Mouse (Mus musculus) thymus, postnatal 36 days (tissue): Measurements from ENCODE around the gene Abcb9.

Experiments used
- DNase-seq, 2 experiments: peaks; one replicate each; pipeline ENCODE4 v3.0.0; 2022; ENCODE audit warnings: mixed read lengths in 2 of 2

Abcb9 gene

GRCm38 (mm10) chr5:124095596-124096232 lies at the start of gene Abcb9:
Gene Abcb9, minus strand, starts transcription at chr5:124095798.
- DNase-seq, result peak; percentile 92

DNA sequence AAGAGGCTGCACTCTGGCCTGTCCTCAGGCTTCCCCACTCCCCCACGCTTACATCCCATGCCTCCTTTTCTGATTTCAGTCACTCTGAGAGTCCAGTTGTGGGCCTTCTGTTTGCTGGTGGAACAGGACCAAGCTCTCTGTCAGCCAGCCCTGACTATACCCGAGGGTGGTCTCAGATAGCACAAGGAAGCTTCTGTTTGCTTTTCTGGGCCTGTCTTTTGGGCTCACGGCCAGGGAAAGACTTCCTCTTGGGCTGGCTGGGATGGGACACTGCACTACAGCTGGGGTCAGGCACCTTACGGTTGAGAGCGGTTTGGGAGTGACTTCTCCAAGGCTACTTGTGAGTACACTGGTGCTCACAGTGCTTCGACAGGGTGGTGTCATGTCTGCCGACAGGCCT lies 42.5 kb upstream of the Abcb9 start:
- no peak for DNase-seq

GRCm38 (mm10) chr5:124134261-124134660 lies 38.7 kb upstream of the Abcb9 start:
- DNase-seq, result no peak

DNA sequence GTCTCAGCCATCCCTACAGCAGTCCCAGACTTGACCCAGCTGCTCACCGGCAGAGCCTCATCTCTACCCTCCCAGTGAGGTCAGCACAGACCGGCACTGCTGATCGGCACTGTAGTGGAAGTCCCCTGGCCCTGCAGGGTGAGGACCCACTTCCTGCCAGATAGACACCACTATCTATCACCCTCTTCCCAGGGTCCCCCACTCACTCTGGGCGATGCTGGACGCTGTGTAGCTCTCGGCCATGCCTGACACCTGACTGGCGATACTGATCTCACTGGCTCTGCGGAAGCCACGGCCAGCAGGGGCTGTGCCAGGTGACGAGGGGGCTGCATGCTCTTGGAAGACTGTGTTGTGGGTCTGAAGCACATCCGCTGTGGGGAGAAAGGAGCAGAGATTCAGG lies 29.5 kb upstream of the Abcb9 start:
- DNase-seq, result peak in 1 of 2 experiments; percentile 14

GRCm38 (mm10) chr5:124122357-124122756 lies 26.8 kb upstream of the Abcb9 start:
- DNase-seq, result peak in 1 of 2 experiments; percentile 16

DNA sequence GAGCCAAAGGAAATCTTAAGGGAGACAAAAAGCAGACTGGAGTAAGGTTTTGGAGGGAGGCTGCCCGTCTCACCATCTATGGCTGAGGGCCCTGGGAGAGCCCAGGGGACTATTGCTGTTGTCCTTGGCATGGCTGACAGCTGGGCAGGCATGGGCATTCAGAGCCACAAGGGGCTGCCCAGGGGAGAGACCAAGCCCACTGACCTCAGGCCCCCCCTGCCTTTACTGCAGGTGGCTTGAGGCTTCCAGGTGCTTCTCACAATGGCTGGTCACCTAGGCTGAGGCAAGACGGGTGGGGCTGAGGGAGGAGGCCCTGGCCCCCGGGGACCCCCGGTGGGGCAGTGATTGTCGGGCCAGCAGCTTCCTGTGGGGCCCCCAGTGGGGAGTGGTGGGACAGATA lies 23.6 kb upstream of the Abcb9 start:
- DNase-seq, result peak in 1 of 2 experiments; percentile 35

DNA sequence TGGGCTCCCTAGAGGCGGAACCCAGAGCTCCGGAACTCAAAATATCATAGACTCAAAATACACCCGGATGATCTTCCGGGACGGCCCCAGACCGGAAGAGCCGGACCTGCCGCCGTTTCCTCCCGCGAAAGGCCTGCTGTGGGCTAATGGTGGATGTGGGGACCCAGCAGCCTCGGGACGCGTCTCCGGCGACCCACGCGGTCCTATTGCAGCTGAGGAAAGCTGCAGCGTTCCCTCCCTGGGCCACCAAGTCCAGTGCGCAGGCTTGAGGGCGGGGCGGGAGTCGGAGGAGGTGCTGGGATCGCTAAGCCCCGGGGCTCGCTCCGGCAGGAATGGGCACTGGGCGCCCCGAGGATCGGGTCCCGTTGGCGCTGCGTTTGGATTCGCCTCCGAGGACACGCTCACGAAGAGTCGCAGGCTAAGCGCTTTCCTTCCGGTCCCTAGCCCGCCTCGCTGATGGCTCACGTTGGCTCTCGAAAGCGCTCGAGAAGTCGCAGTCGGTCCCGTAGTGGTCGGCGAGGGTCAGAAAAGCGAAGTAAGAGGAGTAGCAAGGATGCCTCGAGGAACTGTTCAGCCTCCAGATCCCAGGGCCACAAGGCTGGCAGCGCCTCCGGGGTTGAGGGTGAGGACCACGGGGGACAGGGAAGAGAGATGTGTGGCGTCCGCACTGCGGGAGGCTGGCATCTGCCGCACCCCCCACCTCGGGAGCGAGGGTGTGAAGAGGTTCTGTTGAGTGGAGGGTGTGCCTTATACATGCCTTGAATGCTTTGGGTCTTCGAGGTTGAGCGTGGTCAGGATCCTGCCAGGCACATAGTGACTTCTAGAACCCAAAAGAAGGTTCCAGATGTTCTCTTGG lies 20.6 kb upstream of the Abcb9 start, which contains the start of gene Arl6ip4:
TSS of gene Arl6ip4 (plus strand) at position 100 of the 856 bp plus-strand sequence.
- DNase-seq, result peak; percentile 76 to 80

- DNase-seq, result no peak
Observed at GRCm38 (mm10) chr5:124115531-124115930, 19.9 kb upstream of the Abcb9 start.

DNA sequence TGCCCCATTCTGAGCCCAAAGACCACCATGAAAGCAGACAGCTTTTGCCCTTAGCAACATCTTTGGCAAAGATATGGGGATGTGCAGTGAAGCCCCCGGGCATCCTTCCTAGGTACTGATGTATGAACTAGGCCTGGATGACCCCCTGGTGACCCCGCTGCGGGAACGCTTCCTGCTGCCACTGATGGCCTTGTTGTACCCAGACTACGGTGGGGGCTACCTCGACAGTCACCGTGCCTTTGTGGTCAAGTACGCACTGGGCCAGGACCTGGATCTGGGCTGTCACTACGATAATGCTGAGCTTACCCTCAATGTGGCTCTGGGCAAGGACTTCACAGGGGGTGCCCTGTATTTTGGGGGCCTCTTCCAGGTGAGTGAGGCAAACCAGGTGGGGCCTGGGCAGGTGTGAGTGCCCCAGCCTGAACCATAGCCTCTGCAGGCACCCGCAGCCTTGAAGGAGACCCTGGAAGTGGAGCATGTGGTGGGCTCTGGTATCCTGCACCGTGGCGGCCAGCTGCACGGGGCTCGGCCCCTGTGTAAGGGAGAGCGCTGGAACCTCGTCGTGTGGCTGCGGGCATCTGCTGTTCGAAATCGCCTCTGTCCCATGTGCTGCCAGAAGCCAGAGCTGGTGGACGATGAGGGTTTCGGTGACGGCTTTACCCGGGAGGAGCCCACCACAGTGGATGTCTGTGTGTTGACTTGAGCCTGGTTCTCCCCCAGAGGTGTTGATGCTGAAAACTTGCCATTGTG lies 18.9 kb upstream of the Abcb9 start:
- peak in 1 of 2 experiments; percentile 20 for DNase-seq

DNA sequence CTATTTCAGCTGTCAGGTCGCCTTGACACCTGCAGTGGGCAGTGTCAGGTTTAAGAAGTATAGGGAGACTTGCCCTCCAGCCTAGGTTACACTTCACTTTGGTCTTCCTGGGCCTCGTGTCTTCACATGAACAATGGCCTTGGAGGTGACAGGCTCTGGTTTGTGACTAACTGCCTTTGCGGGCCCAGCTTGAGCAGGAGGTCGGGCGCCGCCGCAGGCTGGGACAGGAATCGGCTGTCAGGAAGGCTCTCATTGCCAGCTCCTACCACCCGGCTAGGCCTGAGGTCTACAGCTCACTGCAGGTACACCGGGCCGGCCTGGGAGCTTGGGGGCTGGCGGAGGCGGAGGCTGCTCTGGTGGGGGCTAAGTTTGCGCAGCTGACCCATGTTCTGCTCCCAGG lies 17.4 kb upstream of the Abcb9 start:
- peak; percentile 68 to 78 for DNase-seq

GRCm38 (mm10) chr5:124112531-124112930 lies 16.9 kb upstream of the Abcb9 start:
- DNase-seq, result no peak

GRCm38 (mm10) chr5:124111742-124112497 lies 16.3 kb upstream of the Abcb9 start, which contains the start of gene Ogfod2:
Gene Ogfod2, plus strand, starts transcription at chr5:124112297.
- peak; percentile 94 to 95 for DNase-seq

GRCm38 (mm10) chr5:124111077-124111741 lies 15.6 kb upstream of the Abcb9 start:
- DNase-seq, result peak; percentile 59 to 60

- DNase-seq, result no peak
Observed at GRCm38 (mm10) chr5:124103552-124103951, 8.0 kb upstream of the Abcb9 start.

GRCm38 (mm10) chr5:124103020-124103419 lies 7.4 kb upstream of the Abcb9 start:
- no peak for DNase-seq

DNA sequence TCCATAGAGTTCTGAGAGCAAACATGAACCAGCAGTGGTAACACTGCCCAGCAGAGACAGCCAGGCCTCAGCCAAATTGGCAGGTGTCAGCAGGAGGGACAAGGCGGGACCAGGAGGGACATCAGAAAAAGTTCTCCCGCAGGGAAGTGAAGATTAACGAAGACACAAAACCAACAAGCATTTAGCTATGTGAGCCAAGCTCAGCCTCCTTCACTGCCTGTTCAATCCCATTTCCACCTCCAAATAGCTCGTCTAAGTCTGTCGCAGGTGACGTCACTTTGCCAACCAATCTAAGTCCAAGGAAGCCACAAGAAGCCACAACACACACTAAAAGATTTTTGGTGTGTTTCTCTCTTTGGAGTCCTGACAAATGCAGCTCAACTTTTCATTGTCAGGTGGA lies 6.7 kb upstream of the Abcb9 start:
- DNase-seq, result no peak

- no peak for DNase-seq
Observed at GRCm38 (mm10) chr5:124100128-124101044, 4.8 kb upstream of the Abcb9 start.

DNA sequence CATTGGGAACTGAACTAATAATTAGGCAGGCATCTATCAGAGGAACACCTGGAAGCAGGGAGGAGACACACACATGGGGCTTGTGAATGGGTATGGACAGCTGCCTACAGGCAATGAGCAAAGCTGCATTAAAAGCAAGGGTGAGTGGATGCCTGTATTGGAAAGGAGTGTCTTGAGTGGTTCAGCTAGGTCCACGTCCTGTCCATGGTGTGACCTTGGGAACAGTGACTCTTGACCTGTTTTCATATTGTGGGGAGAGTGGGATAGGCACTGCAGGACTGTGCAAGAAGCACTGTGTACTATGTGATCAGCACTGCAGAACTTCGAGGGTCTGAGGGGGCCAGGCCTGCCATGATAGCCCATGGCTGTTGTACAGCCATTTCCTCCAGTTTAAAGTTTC lies 3.3 kb upstream of the Abcb9 start:
- no peak for DNase-seq

- peak in 1 of 2 experiments; percentile 38 for DNase-seq
Observed at GRCm38 (mm10) chr5:124095077-124095581, 469 bp downstream of the Abcb9 start.

- DNase-seq, result no peak
Observed at GRCm38 (mm10) chr5:124093852-124094604, 1.6 kb downstream of the Abcb9 start.
